Mouse (Mus musculus) hindbrain, embryonic 14.5 days (tissue): ENCODE results near the gene Nim1k. TPM values are rescaled to one million over a fixed set of nuclear protein-coding genes. Genes with fewer than 3 reads are reported as not detected.

Experiments used
- ATAC-seq: fragments of 200-750 bp; cut with Nextera tagmentation; 2 replicates; pipeline ENCODE4 v1.8.0; 2017; ENCODE audit warnings: moderate number of reproducible peaks, mild to moderate bottlenecking, moderate TSS enrichment, moderate library complexity; ENCODE audit not compliant: low FRiP score
- DNase-seq: peaks from one replicate; pipeline ENCODE4 v3.0.0-alpha.2; 2015; ENCODE audit warnings: low spot score
- H3K27ac ChIP-seq: fragments of 300-500 bp; sonication (generic); 2 replicates; pipeline ENCODE4 v1.5.1; 2014; ENCODE audit warnings: mild to moderate bottlenecking, moderate library complexity
- H3K27me3 ChIP-seq: fragments of 300-500 bp; sonication (generic); 2 replicates; pipeline ENCODE4 v1.6.1; 2014; ENCODE audit warnings: mild to moderate bottlenecking, low read length, mixed read lengths; ENCODE audit not compliant: control insufficient read depth, insufficient read depth
- H3K36me3 ChIP-seq: fragments of 300-500 bp; sonication (generic); replicated peaks from 2 replicates; pipeline ENCODE4 v1.6.1; 2014; ENCODE audit not compliant: control insufficient read depth, insufficient read depth
- H3K4me1 ChIP-seq: fragments of 300-500 bp; sonication (generic); replicated peaks from 2 replicates; pipeline ENCODE4 v1.6.1; 2014; ENCODE audit warnings: antibody characterized with exemption, low read length, mixed read lengths; ENCODE audit not compliant: control insufficient read depth, insufficient read depth
- H3K4me2 ChIP-seq: fragments of 300-500 bp; sonication (generic); replicated peaks from 2 replicates; pipeline ENCODE4 v1.6.1; 2014; ENCODE audit warnings: mild to moderate bottlenecking, moderate library complexity
- H3K4me3 ChIP-seq: fragments of 300-500 bp; sonication (generic); replicated peaks from 2 replicates; pipeline ENCODE4 v1.5.1; 2014; ENCODE audit warnings: mild to moderate bottlenecking, low read length
- H3K9ac ChIP-seq: fragments of 300-500 bp; sonication (generic); 2 replicates; pipeline ENCODE4 v1.6.1; 2014
- H3K9me3 ChIP-seq: fragments of 300-500 bp; sonication (generic); 2 replicates; pipeline ENCODE4 v1.6.1; 2016; ENCODE audit warnings: low read length; ENCODE audit not compliant: control insufficient read depth
- WGBS: fragments of 180-500 bp; shearing (Covaris S2); extraction: QIAGEN DNeasy Blood & Tissue Kit; methylation state at CpG from one replicate; pipeline ENCODE4 v1.1.7; 2014; 5-methylcytosine and 5-hydroxymethylcytosine counted together
- polyA plus RNA-seq: library from polyadenylated mRNA; unstranded; fragments of >200 nt; fragmentation: Nextera tagmentation; extraction: Ambion mirVana; gene quantifications from 2 replicates; pipeline ENCODE4 v1.2.1, GENCODE M21; 2014

Gene Nim1k
- polyA plus RNA-seq, 1 experiment from 2014 or later = 5.4 TPM

GRCm38 (mm10) chr13:119766480-119766879 is 10.8 kb upstream of the Nim1k start:
- H3K36me3 ChIP-seq = peaks cover 71% of the 10 kb centered on the region
- H3K4me2 ChIP-seq = no peak overlapping the region
- no peak for ATAC-seq
- H3K27me3 ChIP-seq = no peaks in the 10 kb centered on the region
- no peak overlapping the region for H3K4me3 ChIP-seq
- DNase-seq = no peak
- H3K9ac ChIP-seq = no peak overlapping the region
- H3K4me1 ChIP-seq = no peaks in the 10 kb centered on the region
- H3K9me3 ChIP-seq = no peaks in the 10 kb centered on the region
- H3K27ac ChIP-seq = no peak overlapping the region
- 96% methylated on average over 7 of the region's 7 CpGs for WGBS

- Histone ChIP-seq H3K36me3 (peaks cover 6% of the 10 kb centered on the region; the same call in 1 of the 2 replicates), H3K4me1 (peaks cover 20% of the 10 kb centered on the region; the same call in 1 of the 2 replicates), H3K27ac (no peak overlapping the region), H3K4me2 (peak overlapping the region; percentile 97), H3K27me3 (no peaks in the 10 kb centered on the region), H3K4me3 (no peak overlapping the region), H3K9me3 (no peaks in the 10 kb centered on the region), H3K9ac (no peak overlapping the region)
- WGBS = 35% methylated on average over 5 of the region's 5 CpGs
- ATAC-seq = no peak
- no peak for DNase-seq
Measured at GRCm38 (mm10) chr13:119756831-119757230, 1.1 kb upstream of the Nim1k start.

- H3K27ac ChIP-seq = peak overlapping the region; percentile 84
- 1% methylated on average over 16 of the region's 16 CpGs for WGBS
- H3K9ac ChIP-seq = peak overlapping the region; percentile 84
- peak overlapping the region; percentile 97 for H3K4me2 ChIP-seq
- no peaks in the 10 kb centered on the region for H3K36me3 ChIP-seq
- no peaks in the 10 kb centered on the region for H3K9me3 ChIP-seq
- H3K27me3 ChIP-seq = no peaks in the 10 kb centered on the region
- no peak for DNase-seq
- ATAC-seq = peak; percentile 58
- H3K4me1 ChIP-seq = peaks cover 20% of the 10 kb centered on the region; the same call in 1 of the 2 replicates
- peak overlapping the region; percentile 62 for H3K4me3 ChIP-seq
Measured at GRCm38 (mm10) chr13:119755141-119755547, 538 bp downstream of the Nim1k start.

- DNase-seq = no peak
- no peak for ATAC-seq
Measured at GRCm38 (mm10) chr13:119754635-119755020, 1.1 kb downstream of the Nim1k start.

GRCm38 (mm10) chr13:119753859-119754634 is 1.6 kb downstream of the Nim1k start:
- DNase-seq (no peak), ATAC-seq (peak; percentile 33; the same call in 1 of the 2 replicates)
- peaks cover 20% of the 10 kb centered on the region; the same call in 1 of the 2 replicates for H3K4me1 ChIP-seq
- 42% methylated on average over 9 of the region's 9 CpGs for WGBS
- H3K9ac ChIP-seq = no peak overlapping the region
- peak overlapping the region; percentile 32; the same call in 1 of the 2 replicates for H3K27ac ChIP-seq
- H3K27me3 ChIP-seq = no peaks in the 10 kb centered on the region
- H3K9me3 ChIP-seq = no peaks in the 10 kb centered on the region
- H3K4me3 ChIP-seq = no peak overlapping the region
- no peaks in the 10 kb centered on the region for H3K36me3 ChIP-seq
- peak overlapping the region; percentile 97 for H3K4me2 ChIP-seq

More at GRCm38 (mm10) chr13:119754635-119755020, 1.1 kb downstream of the Nim1k start:
- peak overlapping the region; percentile 62 for H3K4me3 ChIP-seq
- 19% methylated on average over 3 of the region's 3 CpGs for WGBS
- H3K4me1 ChIP-seq = peaks cover 20% of the 10 kb centered on the region; the same call in 1 of the 2 replicates
- no peaks in the 10 kb centered on the region for H3K9me3 ChIP-seq
- peak overlapping the region; percentile 84; the same call in 1 of the 2 replicates for H3K9ac ChIP-seq
- no peaks in the 10 kb centered on the region for H3K36me3 ChIP-seq
- H3K4me2 ChIP-seq = peak overlapping the region; percentile 97
- no peak overlapping the region; the same call in 1 of the 2 replicates for H3K27ac ChIP-seq
- no peaks in the 10 kb centered on the region for H3K27me3 ChIP-seq

- Histone ChIP-seq H3K27ac (no peak overlapping the region), H3K4me3 (no peak overlapping the region), H3K9me3 (no peaks in the 10 kb centered on the region), H3K27me3 (no peaks in the 10 kb centered on the region), H3K4me1 (peaks cover 4% of the 10 kb centered on the region), H3K9ac (no peak overlapping the region), H3K36me3 (no peaks in the 10 kb centered on the region), H3K4me2 (no peak overlapping the region)
- ATAC-seq = no peak
- WGBS = 91% methylated on average over 4 of the region's 4 CpGs
- no peak for DNase-seq
Measured at GRCm38 (mm10) chr13:119746930-119747329, 8.8 kb downstream of the Nim1k start.

- WGBS = 76% methylated on average over 3 of the region's 3 CpGs
- H3K4me1 ChIP-seq = peaks cover 12% of the 10 kb centered on the region
- H3K9me3 ChIP-seq = no peaks in the 10 kb centered on the region
- no peak overlapping the region for H3K4me2 ChIP-seq
- no peak overlapping the region for H3K4me3 ChIP-seq
- no peaks in the 10 kb centered on the region for H3K36me3 ChIP-seq
- ATAC-seq (no peak), DNase-seq (no peak)
- no peaks in the 10 kb centered on the region for H3K27me3 ChIP-seq
- no peak overlapping the region for H3K9ac ChIP-seq
- H3K27ac ChIP-seq = no peak overlapping the region
Measured at GRCm38 (mm10) chr13:119743470-119743869, 12.2 kb downstream of the Nim1k start.

- 89% methylated on average over 6 of the region's 6 CpGs for WGBS
- Histone ChIP-seq H3K27me3 (no peaks in the 10 kb centered on the region), H3K9ac (no peak overlapping the region), H3K9me3 (no peaks in the 10 kb centered on the region), H3K27ac (no peak overlapping the region), H3K4me1 (peaks cover 12% of the 10 kb centered on the region), H3K4me3 (no peak overlapping the region), H3K4me2 (no peak overlapping the region), H3K36me3 (no peaks in the 10 kb centered on the region)
- no peak for ATAC-seq
- no peak for DNase-seq
Measured at GRCm38 (mm10) chr13:119742711-119743415, 12.8 kb downstream of the Nim1k start.
